Mouse (Mus musculus): ENCODE results near the gene 4930412O13Rik.

GRCm38 (mm10) chr2:9875676-9876357 lies 5.2 kb upstream of the 4930412O13Rik start:
- TF ChIP-seq ZC3H11A (IDR thresholded peaks at IDR 0.05; ENCODE audit: borderline replicate concordance, low read depth, low read length) (no peak), CHD2 (IDR thresholded peaks at IDR 0.05; ENCODE audit: low read depth, low read length) (no peak), HCFC1 (IDR thresholded peaks at IDR 0.05; ENCODE audit: borderline replicate concordance, insufficient read depth, low read length) (no peak)

Data from ES-E14 (cell line).